Mouse (Mus musculus): ENCODE measurements around the gene Gm10228.
"Not testable (repeated sequence)": the region's sequence is repeated elsewhere in the genome, so short reads cannot be mapped to it uniquely, and the experiment has no call there.

The Gm10228 gene

GRCm38 (mm10) chr16:89041372-89041771, at the start of gene Gm10228:
Gm10228 (minus strand) TSS chr16:89041472.
- not testable (repeated sequence) for DNase-seq (ENCODE audit: low spot score)

- not testable (repeated sequence) for DNase-seq (ENCODE audit: low spot score)
Measured at GRCm38 (mm10) chr16:89071041-89071440, 29.8 kb upstream of the Gm10228 start.

DNA sequence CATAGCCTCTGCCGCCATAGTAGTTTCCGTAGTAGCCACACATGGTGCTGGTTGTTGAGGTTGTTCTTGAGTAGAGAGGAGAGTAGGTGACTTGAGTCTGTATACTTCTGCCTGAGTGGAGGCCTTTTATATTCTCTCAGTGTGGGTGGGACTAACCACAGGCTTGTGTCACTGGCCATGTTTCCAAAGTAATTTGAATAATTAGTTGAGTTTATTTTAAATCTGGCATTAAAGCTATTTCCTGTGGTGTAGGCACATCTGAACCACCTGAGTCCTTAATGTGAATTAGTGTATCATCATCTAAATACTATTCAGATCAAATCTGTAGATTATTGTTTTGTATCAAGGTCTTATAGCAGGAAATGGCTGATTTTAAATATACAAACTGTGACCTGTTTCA, 22.6 kb upstream of the Gm10228 start, which contains the start of gene 1110025L11Rik:
1110025L11Rik (minus strand) TSS at position 101 of the 400 bp plus-strand sequence.
- not testable (repeated sequence) for DNase-seq (ENCODE audit: low spot score)

DNA sequence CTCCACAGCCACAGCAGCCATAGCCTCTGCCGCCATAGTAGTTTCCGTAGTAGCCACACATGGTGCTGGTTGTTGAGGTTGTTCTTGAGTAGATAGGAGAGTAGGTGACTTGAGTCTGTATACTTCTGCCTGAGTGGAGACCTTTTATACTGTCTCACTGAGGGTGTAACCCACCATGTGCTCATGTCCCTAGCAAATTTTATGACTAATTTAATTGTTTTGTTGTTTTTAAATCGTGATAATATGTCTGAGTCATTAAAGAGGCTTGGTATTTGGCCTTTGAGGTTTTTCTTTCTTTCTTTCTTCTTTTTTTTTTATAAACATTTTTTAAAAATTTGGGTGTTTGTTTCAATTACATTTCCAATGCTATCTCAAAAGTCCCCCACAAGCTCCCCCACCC, 6.5 kb upstream of the Gm10228 start, which contains the start of gene Krtap6-5:
Krtap6-5 (minus strand) TSS at position 101 of the 400 bp plus-strand sequence.
- no peak for DNase-seq (ENCODE audit: low spot score)

DNA sequence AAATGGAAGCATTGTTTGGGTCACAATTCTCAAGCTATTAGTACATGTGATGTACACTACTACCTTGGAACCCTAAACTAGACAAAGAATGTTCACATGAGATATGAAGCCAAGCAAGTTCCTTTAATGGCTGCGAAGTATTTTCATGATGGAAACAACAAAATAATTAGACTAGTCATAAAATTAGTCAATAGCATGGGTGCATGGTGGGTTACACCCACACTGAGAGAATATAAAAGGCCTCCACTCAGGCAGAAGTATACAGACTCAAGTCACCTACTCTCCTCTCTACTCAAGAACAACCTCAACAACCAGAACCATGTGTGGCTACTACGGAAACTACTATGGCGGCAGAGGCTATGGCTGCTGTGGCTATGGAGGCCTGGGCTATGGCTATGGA, 9.9 kb downstream of the Gm10228 start, which contains the start of gene Krtap6-1:
Krtap6-1 (plus strand) TSS at position 301 of the 400 bp plus-strand sequence.
- not testable (repeated sequence) for DNase-seq (ENCODE audit: low spot score)

GRCm38 (mm10) chr16:89014984-89015383, 26.3 kb downstream of the Gm10228 start, which contains the start of gene Gm10229:
Gm10229 (plus strand) TSS chr16:89015284.
- DNase-seq (ENCODE audit: low spot score), result not testable (repeated sequence)

GRCm38 (mm10) chr16:89013973-89014372, 27.3 kb downstream of the Gm10228 start:
- no peak for DNase-seq (ENCODE audit: low spot score)

DNA sequence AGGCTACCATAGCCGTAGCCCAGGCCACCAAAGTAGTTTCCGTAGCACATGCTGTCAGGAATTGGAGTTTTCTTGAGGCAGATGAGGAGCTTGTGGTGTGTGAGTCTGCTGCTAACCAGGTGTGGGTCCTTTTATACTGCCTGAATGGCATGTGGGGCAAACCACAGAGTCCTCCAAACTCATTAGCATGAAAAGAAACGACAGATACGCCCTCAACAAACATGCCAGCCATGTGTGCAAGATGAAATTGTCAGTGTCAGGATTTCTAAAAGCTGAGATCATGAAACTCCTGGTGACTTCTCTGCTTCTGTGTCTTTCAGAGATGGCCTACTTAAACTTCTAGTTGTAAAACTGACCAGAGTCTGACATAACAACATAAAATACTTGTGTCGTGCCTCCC, 30.6 kb downstream of the Gm10228 start, which contains the start of gene Krtap22-2:
Krtap22-2 (minus strand) TSS at position 101 of the 400 bp plus-strand sequence.
- no peak for DNase-seq (ENCODE audit: low spot score)
